Comparison of ENCODE assay signal across 8 mouse cellular contexts in the genomic region with DNA sequence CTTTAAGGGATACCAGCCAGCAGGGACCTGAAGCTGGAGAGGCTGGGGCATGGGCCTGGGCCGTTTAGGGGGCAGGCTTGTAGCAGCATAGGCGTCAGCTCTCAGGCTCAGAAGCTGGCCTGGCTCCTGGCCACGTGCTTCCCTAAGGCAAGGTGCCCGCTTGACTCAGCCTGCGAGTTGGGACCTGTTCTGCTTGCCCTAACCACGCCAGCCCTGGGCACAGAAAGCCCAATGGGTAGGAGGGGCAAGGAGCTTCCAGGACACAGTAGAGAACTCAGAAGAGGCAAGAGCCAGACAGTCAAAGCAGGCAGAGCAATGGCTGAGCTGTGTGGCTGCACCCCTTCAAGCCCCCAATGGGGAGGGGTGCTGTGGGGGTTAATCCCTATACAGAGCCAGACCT. TPM values are rescaled to one million over a fixed set of nuclear protein-coding genes. Genes with fewer than 3 reads are reported as not detected.
DNase-seq lines count a peak whose midpoint lies in the region; ATAC-seq and TF ChIP-seq lines count a peak whose summit lies in the region.

No protein-coding gene starts in this region.

- H3K4me1 ChIP-seq in midbrain, embryonic 10.5 days: peaks cover 49% of the 10 kb centered on the region
- no peaks in the 10 kb centered on the region for H3K4me1 ChIP-seq in liver, postnatal 0 days (ENCODE audit: insufficient read depth)

- H3K27ac ChIP-seq in midbrain, embryonic 10.5 days (replicated peaks): peak overlapping the region; percentile 71
- H3K27ac ChIP-seq in liver, postnatal 0 days (ENCODE audit: low read depth): no peak overlapping the region

- H3K4me3 ChIP-seq in midbrain, embryonic 10.5 days: no peak overlapping the region
- no peak overlapping the region for H3K4me3 ChIP-seq in liver, postnatal 0 days (ENCODE audit: low read depth, low read length)

- no peak overlapping the region for H3K9ac ChIP-seq in liver, postnatal 0 days (replicated peaks)

- no peak for ATAC-seq in liver, postnatal 0 days

- TF ChIP-seq EP300 in liver, postnatal 0 days (IDR thresholded peaks at IDR 0.05; ENCODE audit: low read depth): no peak

- intact Hi-C loops in left cerebral cortex, postnatal 4 days (cut with DNase I): no loop called here

- no peak for TF ChIP-seq CTCF in liver, postnatal 0 days (IDR thresholded peaks at IDR 0.05; ENCODE audit: low read depth)

- 76% methylated on average over 6 of the region's 6 CpGs for WGBS in midbrain, embryonic 10.5 days
- WGBS in liver, postnatal 0 days (ENCODE audit: insufficient replicate concordance): 58% methylated on average over 6 of the region's 6 CpGs

- peaks cover 7% of the 10 kb centered on the region; the same call in 1 of the 2 replicates for H3K9me3 ChIP-seq in midbrain, embryonic 10.5 days (replicated peaks)
- H3K9me3 ChIP-seq in liver, postnatal 0 days (ENCODE audit: low read length): no peaks in the 10 kb centered on the region

- peak; percentile 54 for DNase-seq in 3134 (ENCODE audit: extremely low read depth, insufficient read length, low spot score)
- DNase-seq in NIH3T3 (ENCODE audit: low read depth): peak; percentile 47
- DNase-seq in gastrocnemius, postnatal 10 days: peak; percentile 60
- DNase-seq in kidney, adult 8-10 months: peak; percentile 53 to 61
- no peak for DNase-seq in midbrain, embryonic 10.5 days (ENCODE audit: low spot score)
- DNase-seq in right cerebral cortex, postnatal 25 days: no peak
- no peak for DNase-seq in left cerebral cortex, postnatal 4 days
- DNase-seq in liver, postnatal 0 days: no peak

- peaks cover 19% of the 10 kb centered on the region for H3K36me3 ChIP-seq in midbrain, embryonic 10.5 days
- no peaks in the 10 kb centered on the region for H3K36me3 ChIP-seq in liver, postnatal 0 days (replicated peaks; ENCODE audit: insufficient read depth, low read length)

- H3K4me2 ChIP-seq in liver, postnatal 0 days (ENCODE audit: low read depth, low read length): no peak overlapping the region

- no peaks in the 10 kb centered on the region for H3K27me3 ChIP-seq in midbrain, embryonic 10.5 days (ENCODE audit: low read depth, poor library complexity, severe bottlenecking)
- H3K27me3 ChIP-seq in liver, postnatal 0 days (ENCODE audit: insufficient read depth, low read length): no peaks in the 10 kb centered on the region

RNA-seq across cellular contexts. Expression of a gene that starts 37.7 kb away (rescaled TPM):
- 10 to 100 TPM; 10.3 to 12.4 TPM for total RNA-seq in gastrocnemius, postnatal 10 days (2021)
- polyA plus RNA-seq in midbrain, embryonic 10.5 days (2016; fragmentation: Nextera tagmentation; extraction: Ambion mirVana): 3.3 and 4.7 TPM in 2 replicates
- total RNA-seq in left cerebral cortex, postnatal 4 days (2021): 10 to 100 TPM; 23.0 to 24.6 TPM
- polyA plus RNA-seq in liver, postnatal 0 days (2015; fragmentation: Nextera tagmentation; extraction: Ambion mirVana): 0.14 and 0.17 TPM in 2 replicates

Comparison
In these comparisons a context has a peak if more than half of its experiments do, and no peak if none do; other contexts are left out.
1. DNase-seq: peak in 3134 (single experiment), NIH3T3 (single experiment), gastrocnemius, postnatal 10 days (single experiment) and kidney, adult 8-10 months (2 of 2); none in midbrain, embryonic 10.5 days (single experiment), right cerebral cortex, postnatal 25 days (single experiment), left cerebral cortex, postnatal 4 days (single experiment) and liver, postnatal 0 days (single experiment).